Mouse (Mus musculus): ENCODE results near the gene Tmem30a. TPM values are rescaled to one million over a fixed set of nuclear protein-coding genes. Genes with fewer than 3 reads are reported as not detected.

Tmem30a gene
- polyA plus RNA-seq, 1 experiment from 2014 or later: 52.7 TPM

Other genes starting within 250 kb of the Tmem30a start
- 3.9 and 5.5 TPM in 2 replicates for gene Col12a1, start 74.7 kb downstream of the Tmem30a start, polyA plus RNA-seq (2015; fragmentation: Nextera tagmentation; extraction: Ambion mirVana)
- gene Cox7a2, start 33.6 kb downstream of the Tmem30a start, polyA plus RNA-seq (2015; fragmentation: Nextera tagmentation; extraction: Ambion mirVana): 879 and 918 TPM in 2 replicates
- 1.1 and 1.6 TPM in 2 replicates for gene Filip1, start 219.3 kb upstream of the Tmem30a start, polyA plus RNA-seq (2015; fragmentation: Nextera tagmentation; extraction: Ambion mirVana)